Mouse (Mus musculus) megakaryocyte, embryonic 14.5 days (primary cell): ENCODE results near the gene Chtf18. TPM values are rescaled to one million over a fixed set of nuclear protein-coding genes. Genes with fewer than 3 reads are reported as not detected.

Experiments
- H3K27me3 ChIP-seq: replicated peaks from 2 replicates; pipeline ENCODE3; 2012; ENCODE audit warnings: inconsistent platforms
- H3K36me3 ChIP-seq: replicated peaks from 2 replicates; pipeline ENCODE3; 2012; ENCODE audit warnings: low read length, inconsistent platforms, mixed read lengths
- H3K4me1 ChIP-seq: 2 replicates; pipeline ENCODE4 v1.6.1; 2012; ENCODE audit warnings: inconsistent platforms
- H3K4me3 ChIP-seq: replicated peaks from 2 replicates; pipeline ENCODE3; 2012; ENCODE audit warnings: moderate library complexity, mild to moderate bottlenecking, inconsistent platforms
- H3K9me3 ChIP-seq: 2 replicates; pipeline ENCODE4 v1.6.1; 2012; ENCODE audit warnings: inconsistent platforms
- FLI1 ChIP-seq: IDR thresholded peaks from 2 replicates; pipeline ENCODE4 v1.6.1; 2012; ENCODE audit warnings: low read length, inconsistent platforms, mixed read lengths
- GATA1 ChIP-seq: IDR thresholded peaks from 3 replicates; pipeline ENCODE4 v1.6.1; 2012; ENCODE audit warnings: mixed read lengths, low read length, inconsistent platforms, borderline replicate concordance
- polyA plus RNA-seq: library from polyadenylated mRNA; stranded (reverse); fragments of >175 nt; gene quantifications from 2 replicates; pipeline ENCODE4 v1.2.3, GENCODE M21; 2012; ENCODE audit warnings: low replicate concordance; ENCODE audit not compliant: insufficient read depth

Gene Chtf18
- polyA plus RNA-seq, 1 experiment = 30.7 TPM

DNA sequence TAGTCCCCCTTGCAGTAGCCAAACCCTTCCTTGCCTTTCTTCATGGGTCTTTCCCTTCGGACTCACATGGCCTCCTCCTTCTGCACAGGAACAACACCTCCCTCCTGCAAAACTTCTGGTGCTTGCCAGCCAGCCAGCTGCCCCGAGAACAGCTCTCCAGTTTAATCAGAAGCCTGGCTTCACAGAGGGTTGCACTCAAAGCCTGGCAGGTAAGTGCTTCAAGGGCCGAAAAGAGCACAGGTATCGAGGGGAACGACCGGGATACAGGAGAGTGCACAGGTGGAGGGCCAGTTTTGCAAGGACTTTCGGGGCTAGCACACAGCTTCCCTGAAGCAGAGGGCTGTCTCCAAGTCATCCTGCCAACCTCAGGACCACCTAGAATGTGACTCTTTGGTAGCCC, 11.6 kb upstream of the Chtf18 start:
- peaks cover 71% of the 10 kb centered on the region for H3K27me3 ChIP-seq
- H3K4me1 ChIP-seq = no peaks in the 10 kb centered on the region
- no peak for TF ChIP-seq GATA1
- no peak for TF ChIP-seq FLI1

GRCm38 (mm10) chr17:25735745-25736144, 8.5 kb upstream of the Chtf18 start, which contains the start of gene Mslnl:
TSS of gene Mslnl (plus strand) at chr17:25736042.
- Histone ChIP-seq H3K36me3 (peaks cover 9% of the 10 kb centered on the region), H3K9me3 (no peaks in the 10 kb centered on the region), H3K4me1 (no peaks in the 10 kb centered on the region), H3K27me3 (peaks cover 54% of the 10 kb centered on the region), H3K4me3 (no peak within 1 kb of the TSS)
- TF ChIP-seq FLI1 (no peak), GATA1 (no peak)

More for the DNA sequence above, 11.6 kb upstream of the Chtf18 start:
- Histone ChIP-seq H3K9me3 (no peaks in the 10 kb centered on the region), H3K36me3 (no peaks in the 10 kb centered on the region), H3K4me3 (no peak overlapping the region)

DNA sequence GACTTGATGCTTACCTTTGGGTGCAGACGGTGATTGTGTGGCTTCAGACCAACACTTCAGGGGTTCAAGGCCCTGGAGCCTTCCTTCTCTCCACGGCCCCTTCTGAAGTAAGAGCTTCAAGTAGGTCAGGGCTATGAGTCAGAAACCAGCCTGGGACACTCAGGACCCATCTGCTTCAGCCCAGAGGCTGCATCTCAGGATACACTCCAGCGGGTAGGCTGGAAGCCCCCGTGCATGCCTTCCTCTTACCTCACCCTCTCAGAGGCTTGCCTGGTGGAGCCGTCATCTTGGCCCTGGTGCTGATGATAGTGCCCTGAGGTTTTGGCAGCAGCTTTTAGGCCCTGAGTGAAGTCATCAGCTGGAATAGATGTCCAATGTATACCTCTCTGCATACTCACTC, 8.0 kb upstream of the Chtf18 start:
- peaks cover 14% of the 10 kb centered on the region for H3K36me3 ChIP-seq
- H3K4me3 ChIP-seq = no peak overlapping the region
- H3K27me3 ChIP-seq = peaks cover 54% of the 10 kb centered on the region
- TF ChIP-seq GATA1 = no peak
- TF ChIP-seq FLI1 = no peak
- no peaks in the 10 kb centered on the region for H3K9me3 ChIP-seq
- H3K4me1 ChIP-seq = no peaks in the 10 kb centered on the region

- TF ChIP-seq FLI1 = no peak
- no peak for TF ChIP-seq GATA1
- H3K36me3 ChIP-seq = peaks cover 31% of the 10 kb centered on the region
- peaks cover 25% of the 10 kb centered on the region for H3K27me3 ChIP-seq
- peaks cover 17% of the 10 kb centered on the region for H3K4me1 ChIP-seq
- H3K9me3 ChIP-seq = no peaks in the 10 kb centered on the region
- no peak overlapping the region for H3K4me3 ChIP-seq
Measured at GRCm38 (mm10) chr17:25732082-25732481, 4.9 kb upstream of the Chtf18 start.

- Histone ChIP-seq H3K36me3 (peaks cover 50% of the 10 kb centered on the region), H3K9me3 (no peaks in the 10 kb centered on the region), H3K4me3 (peak overlapping the region; percentile 95), H3K4me1 (peaks cover 35% of the 10 kb centered on the region), H3K27me3 (no peaks in the 10 kb centered on the region)
- TF ChIP-seq FLI1 (no peak), GATA1 (no peak)
Measured at GRCm38 (mm10) chr17:25728009-25728270, 721 bp upstream of the Chtf18 start.

- peak overlapping the region; percentile 46 for H3K4me3 ChIP-seq
- no peaks in the 10 kb centered on the region for H3K9me3 ChIP-seq
- no peaks in the 10 kb centered on the region for H3K27me3 ChIP-seq
- peaks cover 64% of the 10 kb centered on the region for H3K36me3 ChIP-seq
- peaks cover 35% of the 10 kb centered on the region for H3K4me1 ChIP-seq
- TF ChIP-seq FLI1 (no peak), GATA1 (no peak)
Measured at GRCm38 (mm10) chr17:25725264-25725663, 2.0 kb downstream of the Chtf18 start.

DNA sequence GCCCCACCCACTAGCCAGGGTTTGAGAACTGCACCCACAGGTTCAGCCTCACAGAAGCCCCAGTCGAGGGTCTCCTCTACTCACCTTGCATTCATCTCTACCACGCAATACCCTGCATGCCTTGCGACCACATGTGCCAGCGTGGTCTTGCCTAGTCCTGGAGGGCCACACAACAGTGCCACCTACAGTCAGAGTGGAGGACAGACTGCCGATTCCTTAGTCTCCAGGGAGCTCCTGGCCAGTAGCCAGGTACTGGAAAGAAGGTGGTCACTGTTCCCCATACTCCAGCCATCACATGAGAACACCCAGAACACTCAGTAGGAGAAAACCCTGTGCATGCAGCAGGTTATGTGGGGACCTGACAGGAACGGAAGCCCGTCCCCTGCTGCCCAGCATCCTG, 3.3 kb downstream of the Chtf18 start:
- TF ChIP-seq FLI1 (no peak), GATA1 (no peak)
- no peaks in the 10 kb centered on the region for H3K27me3 ChIP-seq
- H3K4me3 ChIP-seq = no peak overlapping the region
- H3K9me3 ChIP-seq = no peaks in the 10 kb centered on the region
- peaks cover 67% of the 10 kb centered on the region for H3K36me3 ChIP-seq
- peaks cover 33% of the 10 kb centered on the region for H3K4me1 ChIP-seq

GRCm38 (mm10) chr17:25723470-25723869, 3.7 kb downstream of the Chtf18 start:
- H3K9me3 ChIP-seq = no peaks in the 10 kb centered on the region
- peaks cover 2% of the 10 kb centered on the region for H3K27me3 ChIP-seq

DNA sequence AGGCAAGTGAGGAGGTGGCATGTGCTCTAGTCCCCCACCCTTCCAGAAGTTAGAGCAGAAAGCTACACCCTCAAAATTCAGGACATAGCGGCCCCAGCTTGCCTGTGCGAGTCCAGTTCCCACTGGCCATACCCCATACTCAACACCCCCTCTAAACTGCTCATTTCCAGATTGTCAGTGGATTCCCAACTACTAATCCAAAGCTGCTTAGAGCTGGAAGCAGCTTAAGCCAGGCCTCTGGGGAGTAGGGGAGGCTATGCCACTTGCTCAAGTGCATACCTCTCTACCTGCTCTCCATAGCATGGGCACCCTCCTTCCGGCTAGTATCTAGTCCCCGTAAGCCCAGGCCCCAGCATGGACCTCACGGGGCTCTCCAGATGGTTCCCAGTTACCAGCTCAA, 5.7 kb downstream of the Chtf18 start:
- Histone ChIP-seq H3K4me3 (no peak overlapping the region), H3K4me1 (peaks cover 23% of the 10 kb centered on the region), H3K27me3 (peaks cover 22% of the 10 kb centered on the region), H3K9me3 (no peaks in the 10 kb centered on the region), H3K36me3 (peaks cover 67% of the 10 kb centered on the region)
- TF ChIP-seq FLI1 = no peak
- no peak for TF ChIP-seq GATA1

More at GRCm38 (mm10) chr17:25723470-25723869, 3.7 kb downstream of the Chtf18 start:
- H3K4me3 ChIP-seq = no peak overlapping the region
- peaks cover 29% of the 10 kb centered on the region for H3K4me1 ChIP-seq
- TF ChIP-seq GATA1 (no peak), FLI1 (no peak)
- peaks cover 67% of the 10 kb centered on the region for H3K36me3 ChIP-seq

- H3K27me3 ChIP-seq = peaks cover 54% of the 10 kb centered on the region
- H3K4me3 ChIP-seq = no peak overlapping the region
- peaks cover 10% of the 10 kb centered on the region for H3K4me1 ChIP-seq
- TF ChIP-seq GATA1 (no peak), FLI1 (no peak)
- H3K36me3 ChIP-seq = peaks cover 44% of the 10 kb centered on the region
- H3K9me3 ChIP-seq = peaks cover 8% of the 10 kb centered on the region
Measured at GRCm38 (mm10) chr17:25717691-25718090, 9.5 kb downstream of the Chtf18 start.
